Mouse (Mus musculus): Measurements from ENCODE around the gene C2cd2. TPM values are rescaled to one million over a fixed set of nuclear protein-coding genes. Genes with fewer than 3 reads are reported as not detected.

The C2cd2 gene
- total and polyA plus RNA-seq, 3 experiments: 7.7 to 14.5 (median 11.2) TPM

GRCm38 (mm10) chr16:97869193-97870102 is 93.0 kb downstream of the C2cd2 start (continued):
- peak; percentile 91 for TF ChIP-seq JUN (IDR thresholded peaks at IDR 0.05; ENCODE audit: insufficient read depth, low read depth, low read length)

- Histone ChIP-seq H3K9ac (ENCODE audit: insufficient read depth, low read depth) (no peak overlapping the region), H3K4me1 (ENCODE audit: control insufficient read depth in 1 of 2, insufficient read depth in 2 of 2) (peaks cover 0 to 35% of the 10 kb centered on the region in 2 experiments; a peak in 2 of 4 replicates), H3K4me3 (replicated peaks in 1 of 3; ENCODE audit: low read depth in 2 of 3, low read length in 2 of 3, poor library complexity in 1 of 3) (no peak overlapping the region), H3K27ac (ENCODE audit: insufficient read depth, low read depth) (no peak overlapping the region), H3K79me2 (replicated peaks; ENCODE audit: control insufficient read depth, extremely low read depth, insufficient read depth, poor library complexity, severe bottlenecking) (no peaks in the 10 kb centered on the region), H3K36me3 (replicated peaks in 1 of 2; ENCODE audit: control insufficient read depth in 1 of 2, insufficient read depth in 1 of 2, low read length in 1 of 2) (peaks cover 6 to 55% of the 10 kb centered on the region in 2 experiments), H3K4me2 (ENCODE audit: insufficient read depth, low read depth, poor library complexity, severe bottlenecking) (no peak overlapping the region), H3K27me3 (replicated peaks) (no peaks in the 10 kb centered on the region), H3K9me3 (replicated peaks; ENCODE audit: low read length) (no peaks in the 10 kb centered on the region)
- no peak for DNase-seq (ENCODE audit: extremely low read depth)
- TF ChIP-seq USF1 (IDR thresholded peaks at IDR 0.05; ENCODE audit: low read depth, low read length) (no peak), JUN (IDR thresholded peaks at IDR 0.05; ENCODE audit: insufficient read depth, low read depth, low read length) (no peak), CTCF (conservative IDR thresholded peaks at IDR 0.05 in 1 of 2, IDR thresholded peaks at IDR 0.05 in 1 of 2; ENCODE audit: low read depth in 2 of 2, low read length in 2 of 2) (peak in 1 of 2 experiments; percentile 15; a peak in 1 of 4 replicates), ZNF384 (IDR thresholded peaks at IDR 0.05; ENCODE audit: low read depth, low read length) (peak; percentile 21; the same call in 1 of the 2 replicates), GABPA (IDR thresholded peaks at IDR 0.05; ENCODE audit: insufficient replicate concordance, low read depth, low read length) (no peak), NELFE (IDR thresholded peaks at IDR 0.05; ENCODE audit: low read depth, low read length) (no peak), MAX (IDR thresholded peaks at IDR 0.05; ENCODE audit: low read length) (no peak), SIN3A (IDR thresholded peaks at IDR 0.05; ENCODE audit: low read length) (no peak), POLR2A (IDR thresholded peaks at IDR 0.05; ENCODE audit: low read depth, low read length) (no peak), ELF1 (IDR thresholded peaks at IDR 0.05; ENCODE audit: low read depth, low read length) (no peak), PAX5 (IDR thresholded peaks at IDR 0.05; ENCODE audit: low read length) (no peak), SMC3 (IDR thresholded peaks at IDR 0.05; ENCODE audit: low read depth, low read length) (0 out of 2 replicates have a peak, but pooled peaks have one; percentile 5)
- dilution Hi-C loops (cut with MboI; ENCODE audit: extremely low pct_ligation_motif_present, extremely low pct_unique_long_range_greater_than_20kb, low sequenced_read_pairs) (no loop called here), in situ Hi-C loops (cut with MboI; ENCODE audit: low pct_ligation_motif_present, low pct_unique_long_range_greater_than_20kb, low sequenced_read_pairs) (no loop called here)
Observed at GRCm38 (mm10) chr16:97863932-97864467, 98.4 kb downstream of the C2cd2 start.

DNA sequence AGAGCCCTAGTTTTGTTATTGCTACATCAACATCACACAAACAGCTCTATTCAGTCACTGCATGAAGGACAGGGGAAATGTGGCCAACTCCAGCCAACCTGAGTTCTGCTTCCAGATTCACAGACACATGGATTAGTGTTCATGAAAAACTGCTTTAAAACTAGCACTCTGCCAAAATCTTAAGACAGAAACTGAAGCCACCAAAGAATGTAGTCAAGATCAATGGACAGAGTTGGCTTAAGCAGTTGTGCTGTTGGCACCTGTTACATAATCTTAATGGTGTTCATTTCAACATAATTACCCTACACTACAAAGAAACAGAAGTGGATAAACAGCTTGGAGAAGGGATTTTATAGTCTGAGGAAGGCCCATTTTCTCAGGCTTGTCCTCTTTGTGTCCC is 106.3 kb downstream of the C2cd2 start:
- Histone ChIP-seq H3K79me2 (replicated peaks; ENCODE audit: control insufficient read depth, extremely low read depth, insufficient read depth, poor library complexity, severe bottlenecking) (no peaks in the 10 kb centered on the region), H3K9me3 (replicated peaks; ENCODE audit: low read length) (no peaks in the 10 kb centered on the region), H3K4me3 (replicated peaks in 1 of 3; ENCODE audit: low read depth in 2 of 3, low read length in 2 of 3, poor library complexity in 1 of 3) (no peak overlapping the region), H3K9ac (ENCODE audit: insufficient read depth, low read depth) (no peak overlapping the region), H3K27me3 (replicated peaks) (no peaks in the 10 kb centered on the region), H3K4me1 (ENCODE audit: control insufficient read depth in 1 of 2, insufficient read depth in 2 of 2) (peaks cover 8 to 15% of the 10 kb centered on the region in 2 experiments; a peak in 2 of 4 replicates), H3K36me3 (replicated peaks in 1 of 2; ENCODE audit: control insufficient read depth in 1 of 2, insufficient read depth in 1 of 2, low read length in 1 of 2) (peaks cover 9 to 28% of the 10 kb centered on the region in 2 experiments), H3K27ac (ENCODE audit: insufficient read depth, low read depth) (no peak overlapping the region), H3K4me2 (ENCODE audit: insufficient read depth, low read depth, poor library complexity, severe bottlenecking) (no peak overlapping the region)
- no peak for DNase-seq (ENCODE audit: extremely low read depth)
- dilution Hi-C loops (cut with MboI; ENCODE audit: extremely low pct_ligation_motif_present, extremely low pct_unique_long_range_greater_than_20kb, low sequenced_read_pairs) (no loop called here), in situ Hi-C loops (cut with MboI; ENCODE audit: low pct_ligation_motif_present, low pct_unique_long_range_greater_than_20kb, low sequenced_read_pairs) (no loop called here)
- TF ChIP-seq BHLHE40 (IDR thresholded peaks at IDR 0.05; ENCODE audit: low read depth, low read length): no peak
- no peak for TF ChIP-seq TBP (conservative IDR thresholded peaks at IDR 0.05; ENCODE audit: low read depth, low read length)
- no peak for TF ChIP-seq HCFC1 (IDR thresholded peaks at IDR 0.05; ENCODE audit: low read depth, low read length)
- no peak for TF ChIP-seq ELF1 (IDR thresholded peaks at IDR 0.05; ENCODE audit: low read depth, low read length)
- TF ChIP-seq USF2 (conservative IDR thresholded peaks at IDR 0.05; ENCODE audit: low read depth, low read length): no peak
- no peak for TF ChIP-seq USF1 (IDR thresholded peaks at IDR 0.05; ENCODE audit: low read depth, low read length)
- TF ChIP-seq ETS1 (conservative IDR thresholded peaks at IDR 0.05; ENCODE audit: low read depth, low read length): no peak

Data from CH12.LX (cell line).